Mouse (Mus musculus) layer of hippocampus, postnatal 36 days (tissue): ENCODE measurements around the gene Slc25a39. TPM values are rescaled to one million over a fixed set of nuclear protein-coding genes. Genes with fewer than 3 reads are reported as not detected.

Source experiments
- DNase-seq, 2 experiments: peaks; one replicate each; pipeline ENCODE4 v3.0.0; 2022
- total RNA-seq, 2 experiments: library from RNA; stranded (reverse); gene quantifications; 2 replicates each; pipeline ENCODE4 v1.2.3; 2021

Gene Slc25a39
- total RNA-seq: 10 to 100 TPM; 61.9 to 64.0 TPM

DNA sequence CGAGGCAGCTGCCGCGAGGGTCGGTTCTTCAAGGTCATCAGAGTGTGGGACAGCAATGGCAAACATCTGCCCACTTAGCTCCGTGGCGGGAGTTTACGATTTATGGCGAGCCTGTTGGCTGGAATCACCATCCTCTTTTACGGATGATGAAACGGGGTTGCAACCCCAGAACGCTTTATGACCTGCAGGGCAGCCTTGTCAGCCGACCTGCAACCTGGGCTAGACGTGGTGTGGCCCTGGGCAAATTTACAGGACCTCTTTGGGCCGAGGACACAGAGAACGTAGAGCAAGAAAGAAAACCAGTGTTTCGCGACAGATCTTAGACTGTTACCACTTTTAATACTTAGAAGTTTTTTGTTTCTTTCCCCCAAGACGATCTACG lies at the start of gene Slc25a39:
TSS of gene Slc25a39 (minus strand) at position 113 of the 382 bp plus-strand sequence.
- no peak for DNase-seq

DNA sequence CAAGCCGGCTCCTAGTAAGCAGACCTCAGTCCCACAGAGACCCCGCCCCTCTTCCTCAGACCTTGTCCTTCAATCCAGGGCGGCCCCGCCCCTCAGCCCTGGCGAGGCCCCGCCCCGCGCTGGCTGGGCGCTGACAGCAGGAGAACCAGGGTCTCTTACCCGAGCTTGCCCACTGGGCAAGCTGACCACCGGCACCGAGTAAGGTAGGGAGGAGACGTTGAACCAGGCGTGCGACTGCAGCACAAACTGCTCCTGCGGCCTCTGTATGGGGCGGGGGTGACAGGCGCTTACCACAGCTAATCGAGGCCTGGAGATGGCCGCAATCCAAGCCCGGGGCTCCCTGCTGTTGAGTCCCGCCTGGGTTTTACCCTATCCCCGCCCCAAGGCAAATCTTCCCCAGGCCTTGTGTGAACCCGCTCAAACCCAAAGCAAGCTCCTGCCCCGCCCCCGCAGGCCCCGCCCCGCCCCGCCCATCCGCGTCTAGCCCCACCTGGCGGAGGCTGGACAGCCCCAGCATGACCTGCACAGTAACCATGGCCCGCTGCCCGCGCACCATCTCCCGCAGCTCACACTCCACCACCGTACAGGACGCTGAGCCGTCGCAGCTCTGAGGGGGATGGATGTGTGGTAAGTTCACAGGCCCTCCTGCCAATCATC lies 48.1 kb upstream of the Slc25a39 start:
- no peak for DNase-seq

GRCm38 (mm10) chr11:102453131-102453530 lies 45.4 kb upstream of the Slc25a39 start:
- DNase-seq: no peak

DNA sequence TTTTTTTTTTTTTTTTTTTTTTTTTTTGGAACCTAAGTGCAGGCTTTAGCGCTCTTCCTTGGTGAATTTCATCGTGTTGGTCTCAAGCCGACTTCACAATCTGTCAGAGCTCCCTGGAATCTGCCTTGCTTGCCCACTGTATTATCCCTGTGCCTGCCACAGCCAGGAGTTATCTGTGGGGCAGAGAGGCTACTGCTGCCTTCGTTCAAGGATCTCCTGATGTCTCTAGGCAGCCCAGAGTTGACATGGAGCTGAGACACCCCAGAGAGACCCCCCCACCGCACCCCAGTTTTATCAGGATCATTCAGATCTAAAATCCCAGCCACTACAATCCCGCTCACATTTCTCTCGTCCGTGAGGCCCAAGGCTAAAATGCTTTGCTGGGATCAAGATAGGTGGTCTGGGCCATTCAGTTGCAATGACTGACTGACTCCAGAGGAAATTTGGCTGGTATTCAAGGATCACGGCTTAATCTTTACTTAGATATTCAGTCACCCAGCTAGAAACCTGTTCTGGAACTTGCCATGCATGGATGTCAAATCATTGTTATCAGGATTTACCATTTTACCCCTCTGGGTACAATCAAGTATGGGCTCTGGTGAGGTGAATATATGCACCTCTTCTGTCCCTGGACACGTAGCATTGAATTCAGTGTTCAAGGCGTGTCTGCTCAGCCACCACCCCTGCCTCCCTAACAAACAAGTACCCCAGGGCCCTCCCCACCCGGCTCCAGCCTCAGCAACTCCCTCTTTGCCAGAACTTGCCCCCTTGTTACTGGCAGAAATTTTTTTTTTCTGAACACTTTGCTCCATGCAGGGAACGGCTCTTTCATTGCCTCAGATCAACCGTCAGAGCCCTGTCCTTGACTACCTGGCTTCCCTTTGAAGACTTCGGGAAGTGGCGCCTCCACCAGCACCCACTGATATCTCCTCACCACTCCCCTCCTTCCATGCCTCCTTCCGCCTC lies 41.6 kb upstream of the Slc25a39 start:
- DNase-seq: no peak

GRCm38 (mm10) chr11:102448327-102448726 lies 40.6 kb upstream of the Slc25a39 start:
- no peak for DNase-seq

DNA sequence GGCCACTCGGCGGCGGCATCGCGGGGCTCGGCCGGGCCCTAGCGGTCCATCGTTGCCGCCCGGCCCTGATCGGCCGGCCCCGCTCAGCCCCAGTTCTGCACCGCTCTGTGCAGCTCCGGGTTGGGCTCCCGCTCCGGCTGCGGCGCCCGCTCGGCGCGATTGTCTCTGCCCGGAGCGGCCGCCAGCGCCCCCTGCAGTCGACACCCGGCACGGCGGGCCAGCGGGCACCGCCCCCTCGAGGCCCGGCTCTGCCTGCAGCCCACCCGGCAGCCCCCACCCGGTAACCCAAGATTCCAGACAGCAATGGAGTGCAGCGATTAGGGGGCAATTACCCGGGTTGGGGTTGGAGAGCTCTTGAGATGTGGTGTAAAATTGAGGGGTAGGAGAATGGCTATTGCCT lies 39.8 kb upstream of the Slc25a39 start, which contains the start of gene Fam171a2:
TSS of gene Fam171a2 (minus strand) at position 186 of the 400 bp plus-strand sequence.
- peak; percentile 78 to 83 for DNase-seq

DNA sequence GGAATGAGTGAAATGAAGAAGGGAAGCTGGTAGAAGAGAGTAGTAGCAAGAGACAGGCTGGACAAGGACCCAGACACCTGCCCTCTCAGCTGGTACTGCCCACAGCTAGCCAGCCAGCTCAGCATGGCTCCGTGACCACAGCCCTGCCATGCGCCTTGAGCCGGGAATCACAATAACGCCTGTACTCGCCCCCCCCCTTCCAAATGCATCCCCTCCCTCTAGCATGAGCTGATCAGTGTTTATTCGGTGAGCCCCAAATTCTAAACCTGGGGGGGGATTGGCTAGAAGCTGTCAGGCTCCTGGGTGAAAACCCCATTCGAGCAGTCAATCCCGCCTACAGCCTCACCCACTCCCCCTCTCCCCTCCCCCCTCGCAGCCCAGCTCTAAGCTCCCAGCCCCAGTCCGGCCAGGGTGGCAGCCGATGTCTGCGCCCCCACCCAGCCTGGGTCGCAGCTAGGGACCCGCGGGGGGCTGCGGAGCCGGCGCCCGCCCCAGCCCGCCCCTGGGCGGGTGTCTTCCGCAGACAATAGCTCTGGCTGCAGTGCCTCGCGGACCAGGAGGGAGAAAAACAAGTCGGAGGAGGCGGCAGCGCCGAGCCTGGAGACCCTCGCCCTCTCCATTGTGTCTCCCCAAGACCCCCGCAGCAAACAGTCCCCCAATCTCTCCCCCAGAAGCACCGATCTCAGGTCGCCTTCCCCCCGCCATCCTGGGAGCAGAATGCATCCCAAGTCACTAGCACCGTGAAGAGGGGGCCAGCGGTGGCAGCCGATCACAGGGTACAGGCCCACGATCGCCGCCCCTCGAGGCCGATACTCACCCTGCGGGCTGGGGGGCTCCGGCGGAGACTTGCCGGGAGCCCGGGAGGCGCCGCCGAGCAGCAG lies 39.1 kb upstream of the Slc25a39 start:
- no peak for DNase-seq

DNA sequence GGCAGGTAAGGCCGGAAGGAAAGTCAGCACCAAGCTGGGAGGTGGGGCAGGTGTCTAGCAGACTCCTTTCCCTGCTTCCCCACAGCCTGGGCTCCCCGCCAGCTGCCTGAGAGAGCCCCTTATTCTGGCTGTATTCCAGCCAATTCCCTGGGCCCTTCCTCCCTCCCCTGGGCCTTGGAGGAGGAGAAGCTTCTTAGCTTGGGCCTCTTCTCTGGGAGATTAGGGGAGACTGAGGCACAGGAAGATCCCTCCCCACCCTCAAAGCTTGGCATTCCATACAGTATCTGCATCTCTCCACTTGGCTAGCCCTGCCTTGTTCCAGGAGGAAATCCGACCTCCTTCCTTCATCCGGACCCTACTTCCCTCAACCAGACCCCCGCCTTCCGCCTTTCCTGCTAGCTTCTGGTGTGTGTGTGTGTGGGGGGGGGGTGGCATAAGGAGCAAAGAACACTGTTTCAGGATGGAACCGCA lies 38.2 kb upstream of the Slc25a39 start:
- DNase-seq: no peak

DNA sequence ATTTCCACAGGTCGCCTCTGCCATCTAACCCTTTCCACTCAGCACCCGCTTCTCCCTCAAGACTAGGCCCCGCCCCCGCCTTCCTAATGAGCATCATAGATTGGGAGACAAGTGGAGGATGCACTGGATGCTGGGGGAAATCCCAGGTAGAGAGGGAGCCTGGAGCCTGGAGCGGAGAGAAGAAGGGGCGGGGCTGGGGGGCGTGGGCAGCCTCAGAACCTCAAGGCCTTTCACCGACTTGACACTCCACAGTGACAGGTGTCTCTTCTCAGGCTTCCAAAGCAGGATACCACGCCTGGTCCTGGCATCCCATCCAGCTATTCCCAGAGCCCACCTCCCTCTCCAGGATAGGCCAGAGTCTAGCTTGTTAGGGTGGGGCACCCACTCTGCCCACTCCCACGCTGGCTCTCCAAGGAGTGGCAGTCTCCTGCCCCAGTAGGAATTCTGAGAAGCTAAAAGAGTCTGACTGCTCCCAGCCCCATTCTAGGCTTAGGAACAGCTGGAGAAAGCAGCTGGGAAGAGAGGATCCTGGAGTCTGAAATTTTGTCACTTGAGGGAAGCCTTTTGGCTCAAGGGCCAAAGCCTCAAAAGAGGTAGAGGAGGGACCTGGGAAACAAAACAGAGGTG lies 37.6 kb upstream of the Slc25a39 start:
- no peak for DNase-seq

DNA sequence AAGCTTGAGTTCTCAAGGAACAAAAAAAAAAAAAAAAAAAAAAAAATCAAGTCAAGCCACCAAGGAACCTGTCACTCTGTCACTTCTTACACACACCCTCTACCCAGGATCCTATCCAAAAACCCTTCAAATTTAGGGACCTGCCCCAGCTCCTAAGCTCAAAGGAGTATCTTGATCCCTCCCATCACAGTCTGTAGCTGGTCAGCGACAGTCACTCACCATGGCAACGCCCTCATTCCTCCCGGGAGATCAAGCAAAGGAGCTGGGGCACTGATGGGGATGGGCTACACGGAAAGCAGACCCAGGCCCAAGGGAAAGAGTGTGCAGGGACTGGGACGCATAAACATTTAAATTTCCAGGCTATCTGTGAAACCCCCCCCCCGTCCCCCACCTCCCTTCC lies 37.0 kb upstream of the Slc25a39 start:
- DNase-seq: no peak

DNA sequence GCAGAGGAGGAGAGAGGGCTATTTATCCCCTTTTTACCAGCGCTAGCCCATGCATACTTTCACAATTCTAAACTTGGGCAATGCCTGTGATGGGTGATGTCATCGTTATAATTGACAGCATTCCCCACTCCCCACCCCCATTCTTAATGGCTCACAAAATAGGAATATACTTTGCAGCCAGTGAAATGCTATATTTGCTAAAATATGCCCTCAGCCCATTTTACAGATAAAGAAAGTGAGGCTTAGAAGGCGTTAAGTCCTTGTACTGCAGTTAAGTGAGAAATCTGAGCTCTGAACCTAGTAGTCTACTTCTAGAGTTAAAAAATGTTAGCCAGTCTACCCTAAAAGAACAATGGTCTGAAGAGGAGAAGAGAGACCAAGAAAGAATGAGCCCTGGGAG lies 36.6 kb upstream of the Slc25a39 start:
- no peak for DNase-seq

GRCm38 (mm10) chr11:102443740-102444139 lies 36.0 kb upstream of the Slc25a39 start:
- no peak for DNase-seq

GRCm38 (mm10) chr11:102442089-102442488 lies 34.3 kb upstream of the Slc25a39 start:
- no peak for DNase-seq

DNA sequence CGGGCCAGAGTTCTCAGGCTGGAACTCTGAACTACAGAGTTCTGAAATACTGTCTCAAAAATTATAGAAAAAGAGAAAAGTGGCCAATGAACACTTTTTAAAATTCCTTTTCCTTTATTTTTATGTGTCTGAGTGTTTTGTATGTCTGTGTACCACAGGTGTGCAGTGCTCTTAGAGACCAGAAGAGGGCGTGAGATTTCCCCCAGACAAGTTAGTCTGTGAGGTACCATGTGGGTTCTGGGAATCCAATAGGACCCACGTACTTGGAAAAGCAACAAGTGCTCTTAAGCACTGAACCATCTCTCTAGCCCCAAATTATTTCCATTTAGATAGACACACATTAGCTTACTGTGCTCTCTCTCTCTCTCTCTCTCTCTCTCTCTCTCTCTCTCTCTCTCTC lies 33.7 kb upstream of the Slc25a39 start:
- no peak for DNase-seq

GRCm38 (mm10) chr11:102440255-102440654 lies 32.5 kb upstream of the Slc25a39 start:
- no peak for DNase-seq

DNA sequence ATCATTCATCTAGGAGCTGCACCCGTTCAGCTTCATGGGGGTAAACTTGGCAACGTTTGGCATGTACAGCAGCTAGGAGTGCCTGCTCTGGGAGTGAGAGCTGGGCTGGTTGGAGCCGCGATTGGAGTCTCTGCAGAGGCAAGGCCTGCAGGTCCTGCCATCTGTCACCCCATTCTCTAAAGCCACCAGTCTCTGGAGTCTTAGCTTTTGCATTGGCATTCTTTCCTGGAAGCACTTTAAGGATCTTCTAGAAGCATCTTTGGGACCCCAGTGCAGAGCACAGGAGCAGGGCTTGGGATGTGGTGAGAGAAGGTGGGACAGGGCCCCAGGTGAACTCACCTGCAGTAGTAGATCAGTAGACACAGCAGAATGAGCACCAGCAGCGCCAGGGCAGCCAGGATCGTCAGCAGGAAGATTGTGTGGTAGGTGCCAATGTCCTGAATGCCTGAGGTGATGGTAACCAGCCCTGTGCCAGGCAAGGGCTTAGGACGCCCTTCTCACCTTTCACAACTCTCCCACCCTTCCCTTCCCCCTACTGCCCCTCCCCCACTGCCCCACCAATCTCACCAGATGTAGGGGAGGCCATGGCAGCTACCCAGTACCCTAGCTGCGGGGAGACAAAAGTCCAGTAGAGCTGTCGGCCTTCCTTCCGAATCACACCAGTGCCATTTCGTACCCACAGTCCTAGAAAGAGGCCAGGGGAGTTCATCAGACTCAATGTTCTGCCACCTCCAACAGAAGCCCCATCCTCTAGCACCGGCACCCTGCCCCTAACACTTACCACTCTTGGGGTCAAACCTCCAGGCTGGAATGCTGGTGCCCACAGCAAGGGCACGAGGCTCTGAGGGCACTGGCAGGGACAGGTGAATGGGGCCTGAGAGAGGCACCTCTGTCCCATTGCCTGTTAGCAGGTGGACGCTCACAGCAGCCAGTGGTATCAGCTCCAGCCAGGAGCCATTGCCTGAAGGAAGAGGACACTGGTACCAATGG lies 31.6 kb upstream of the Slc25a39 start:
- DNase-seq: no peak

- peak; percentile 77 to 80 for DNase-seq
Observed at GRCm38 (mm10) chr11:102438212-102439092, 30.7 kb upstream of the Slc25a39 start.

DNA sequence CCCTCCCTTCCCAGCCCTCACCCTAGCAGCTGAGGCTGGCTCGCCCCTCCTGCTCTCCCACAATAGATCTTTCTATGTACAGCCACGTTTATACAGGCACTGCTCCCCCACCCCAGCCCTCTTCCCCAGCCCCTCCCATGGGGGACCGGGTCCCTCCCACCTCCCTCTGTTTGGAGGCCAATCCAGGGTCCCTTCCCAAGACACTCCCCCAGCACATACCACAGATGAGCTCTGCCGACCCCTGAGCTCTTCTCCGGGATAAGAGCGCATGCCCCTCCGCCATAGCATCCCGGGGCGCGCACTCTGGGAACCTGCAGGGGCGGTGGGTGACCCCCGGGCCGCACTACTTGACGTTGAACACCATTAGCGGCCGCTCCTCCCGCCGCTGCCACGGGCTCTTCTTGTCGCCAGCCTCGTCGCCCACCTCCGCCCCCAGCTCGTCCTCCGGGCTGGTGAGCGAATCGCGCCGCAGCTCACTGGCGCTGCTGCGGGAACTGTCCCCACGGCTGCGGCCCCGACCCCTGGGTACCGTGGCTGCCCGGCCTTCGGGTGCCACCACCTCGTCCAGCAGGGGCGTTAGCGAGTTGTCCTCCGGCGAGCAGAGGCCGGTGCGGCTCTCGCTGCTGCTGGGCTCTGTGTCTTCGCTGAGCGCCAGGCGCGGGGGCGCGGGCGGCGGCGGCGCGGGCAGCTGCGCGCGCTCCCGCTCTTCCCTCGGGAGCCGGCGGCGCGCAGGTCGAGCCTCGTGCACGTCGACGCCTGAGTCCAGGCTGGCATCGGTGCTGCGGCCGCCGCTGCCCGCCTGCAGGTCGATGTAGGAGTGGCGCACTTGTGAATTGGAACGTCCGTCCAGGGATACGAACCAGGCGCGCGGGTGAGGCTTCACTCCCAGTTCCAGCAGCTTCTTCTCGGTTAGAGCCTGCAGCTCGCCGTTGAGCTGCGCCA lies 29.6 kb upstream of the Slc25a39 start:
- peak in 1 of 2 experiments; percentile 75 for DNase-seq

DNA sequence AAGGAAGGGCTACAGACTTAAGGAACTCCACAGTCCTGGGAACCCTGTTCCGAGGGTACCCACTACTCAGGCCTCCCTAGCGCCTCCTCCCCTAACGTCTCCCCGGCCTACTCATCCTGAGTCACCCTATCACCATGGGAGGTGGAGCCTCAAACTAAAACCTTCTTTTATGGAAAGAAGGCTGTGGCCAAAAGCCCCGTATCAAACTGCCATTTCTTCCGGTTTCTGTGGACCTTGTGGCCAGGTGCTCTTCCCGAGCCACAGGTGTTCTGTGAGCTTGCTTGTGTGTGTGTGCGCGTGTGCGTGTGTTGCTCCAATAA lies 28.7 kb upstream of the Slc25a39 start:
- DNase-seq: no peak
